Mouse (Mus musculus) bone marrow, adult 2 months (tissue): ENCODE results near the gene Ehbp1. TPM values are rescaled to one million over a fixed set of nuclear protein-coding genes. Genes with fewer than 3 reads are reported as not detected.
A peak's percentile ranks its signal among the peaks of the same experiment; 100 is the strongest.

Experiments used
- H3K27ac ChIP-seq: fragments of 200-500 bp; 2 replicates; pipeline ENCODE4 v1.5.1; 2012; ENCODE audit warnings: low read depth, mild to moderate bottlenecking, control low read depth, inconsistent platforms, low read length; ENCODE audit not compliant: control insufficient read depth, poor library complexity, insufficient read depth
- H3K4me1 ChIP-seq: fragments of 200-500 bp; 2 replicates; pipeline ENCODE4 v1.6.1; 2011; ENCODE audit warnings: low read length; ENCODE audit not compliant: control insufficient read depth, insufficient read depth
- H3K4me3 ChIP-seq: fragments of 200-500 bp; replicated peaks from 2 replicates; pipeline ENCODE3; 2011; ENCODE audit warnings: mild to moderate bottlenecking, low read depth, low read length, control low read depth; ENCODE audit not compliant: control insufficient read depth
- CTCF ChIP-seq: fragments of 200-500 bp; IDR thresholded peaks from 2 replicates; pipeline ENCODE4 v1.5.1; 2011; ENCODE audit warnings: low read length, control low read depth; ENCODE audit not compliant: control insufficient read depth, insufficient read depth
- POLR2A ChIP-seq: fragments of 200-500 bp; IDR thresholded peaks from 2 replicates; pipeline ENCODE4 v1.6.1; 2011; ENCODE audit warnings: low read depth, mild to moderate bottlenecking, control low read depth, low read length, borderline replicate concordance; ENCODE audit not compliant: control insufficient read depth
- WGBS: fragments of 180-500 bp; shearing (Covaris S2); methylation state at CpG from one replicate; pipeline ENCODE4 v1.1.7; 2018; 5-methylcytosine and 5-hydroxymethylcytosine counted together
- polyA plus RNA-seq: library from polyadenylated mRNA; stranded (reverse); fragments of >200 nt; gene quantifications from 2 replicates; pipeline ENCODE4 v1.2.4, GENCODE M21; 2011; ENCODE audit warnings: low replicate concordance; ENCODE audit not compliant: missing spikeins, insufficient read depth, insufficient read length

The Ehbp1 gene
- polyA plus RNA-seq, 1 experiment, result 2.8 TPM

DNA sequence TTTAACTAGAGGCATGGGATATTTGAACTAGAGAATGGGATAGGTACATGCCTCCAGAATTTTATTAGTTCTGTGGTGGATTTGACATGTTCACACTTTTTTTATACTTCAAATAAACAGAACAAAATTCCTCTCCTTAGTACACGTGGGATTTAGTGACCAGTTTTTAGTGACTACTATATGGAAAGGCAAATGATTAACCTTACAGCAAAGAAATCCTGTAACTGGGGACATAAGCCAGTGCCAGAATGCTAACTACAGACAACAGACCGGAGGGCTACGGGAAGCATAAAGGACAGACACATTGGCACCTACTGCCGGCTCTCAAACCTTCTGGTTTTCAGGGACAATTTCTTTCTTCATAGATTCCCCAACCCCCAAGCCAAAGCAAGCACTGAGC is 72.4 kb downstream of the Ehbp1 start:
- no peak for TF ChIP-seq CTCF
- TF ChIP-seq POLR2A, result no peak
- Histone ChIP-seq H3K27ac (no peak overlapping the region), H3K4me3 (no peak overlapping the region), H3K4me1 (no peaks in the 10 kb centered on the region)
- WGBS, result 78% methylated on average over 4 of the region's 4 CpGs

- no peak overlapping the region for H3K4me3 ChIP-seq
- TF ChIP-seq POLR2A (no peak), CTCF (no peak)
- no peaks in the 10 kb centered on the region for H3K4me1 ChIP-seq
- 74% methylated on average over 3 of the region's 3 CpGs for WGBS
- no peak overlapping the region for H3K27ac ChIP-seq
These were observed 72.9 kb downstream of the Ehbp1 start for GRCm38 (mm10) chr11:22269173-22269572.

GRCm38 (mm10) chr11:22267014-22267413 is 75.1 kb downstream of the Ehbp1 start:
- Histone ChIP-seq H3K4me1 (no peaks in the 10 kb centered on the region), H3K4me3 (no peak overlapping the region), H3K27ac (no peak overlapping the region)
- TF ChIP-seq POLR2A (no peak), CTCF (no peak)

GRCm38 (mm10) chr11:22255418-22255817 is 86.7 kb downstream of the Ehbp1 start:
- Histone ChIP-seq H3K27ac (no peak overlapping the region), H3K4me3 (no peak overlapping the region), H3K4me1 (no peaks in the 10 kb centered on the region)
- TF ChIP-seq CTCF (no peak), POLR2A (no peak)
- 78% methylated on average over 1 of the region's 1 CpGs for WGBS

DNA sequence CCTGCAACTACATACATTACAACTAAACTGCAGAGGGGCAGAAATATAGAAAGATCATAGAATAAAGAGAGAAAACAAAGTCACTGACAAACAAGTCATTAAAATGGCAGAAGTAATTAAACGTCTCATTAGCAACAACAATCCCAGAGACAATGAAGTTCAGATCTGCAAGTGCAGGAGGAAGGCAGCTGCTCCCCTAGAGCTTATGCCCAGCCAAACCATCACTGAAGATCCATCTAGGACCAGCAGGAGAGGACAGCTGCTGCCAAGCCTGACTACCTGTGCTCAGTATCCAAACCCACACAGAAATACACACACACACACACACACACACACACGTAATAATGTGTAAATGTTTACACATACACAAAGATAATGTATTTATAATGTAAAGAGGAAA is 92.7 kb downstream of the Ehbp1 start:
- Histone ChIP-seq H3K4me1 (no peaks in the 10 kb centered on the region), H3K27ac (no peak overlapping the region), H3K4me3 (no peak overlapping the region)
- TF ChIP-seq POLR2A (no peak), CTCF (no peak)
- WGBS, result 80% methylated on average over 2 of the region's 2 CpGs

GRCm38 (mm10) chr11:22247736-22248135 is 94.4 kb downstream of the Ehbp1 start:
- 76% methylated on average over 4 of the region's 4 CpGs for WGBS
- no peak overlapping the region for H3K4me3 ChIP-seq
- no peak overlapping the region for H3K27ac ChIP-seq
- no peak for TF ChIP-seq POLR2A
- H3K4me1 ChIP-seq, result no peaks in the 10 kb centered on the region

GRCm38 (mm10) chr11:22247069-22247468 is 95.0 kb downstream of the Ehbp1 start:
- H3K27ac ChIP-seq, result no peak overlapping the region
- TF ChIP-seq CTCF (no peak), POLR2A (no peak)
- H3K4me1 ChIP-seq, result no peaks in the 10 kb centered on the region
- no peak overlapping the region for H3K4me3 ChIP-seq

DNA sequence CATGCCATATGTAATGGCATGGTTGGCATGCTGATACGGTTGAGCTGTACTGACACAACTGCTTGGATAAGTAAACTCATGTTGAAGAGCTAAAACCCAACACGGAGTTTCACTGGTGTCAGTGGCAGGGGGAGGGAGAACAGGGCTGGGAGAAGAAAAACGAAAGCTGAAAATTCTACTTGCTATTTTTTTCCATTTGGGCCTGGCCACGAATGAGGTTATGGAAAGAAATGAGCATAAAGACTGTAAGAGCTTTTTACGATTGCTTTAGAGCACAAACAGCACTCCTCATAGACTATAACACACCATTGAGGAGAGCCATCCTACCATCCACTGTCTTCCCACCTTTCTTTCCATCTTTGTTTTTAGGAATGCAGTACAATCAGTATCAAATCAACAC is 106.5 kb downstream of the Ehbp1 start:
- 76% methylated on average over 5 of the region's 5 CpGs for WGBS
- Histone ChIP-seq H3K4me3 (no peak overlapping the region), H3K27ac (no peak overlapping the region), H3K4me1 (no peaks in the 10 kb centered on the region)
- no peak for TF ChIP-seq POLR2A

- H3K27ac ChIP-seq, result no peak overlapping the region
- TF ChIP-seq POLR2A, result no peak
- peak; percentile 34; the same call in 1 of the 2 replicates for TF ChIP-seq CTCF
- whole genome bisulfite sequencing, result 58% methylated on average over 1 of the region's 1 CpGs
These were observed 107.4 kb downstream of the Ehbp1 start for GRCm38 (mm10) chr11:22234739-22235138.

More at GRCm38 (mm10) chr11:22234739-22235138, 107.4 kb downstream of the Ehbp1 start:
- H3K4me3 ChIP-seq, result no peak overlapping the region
- H3K4me1 ChIP-seq, result no peaks in the 10 kb centered on the region
